In the genomic region with DNA sequence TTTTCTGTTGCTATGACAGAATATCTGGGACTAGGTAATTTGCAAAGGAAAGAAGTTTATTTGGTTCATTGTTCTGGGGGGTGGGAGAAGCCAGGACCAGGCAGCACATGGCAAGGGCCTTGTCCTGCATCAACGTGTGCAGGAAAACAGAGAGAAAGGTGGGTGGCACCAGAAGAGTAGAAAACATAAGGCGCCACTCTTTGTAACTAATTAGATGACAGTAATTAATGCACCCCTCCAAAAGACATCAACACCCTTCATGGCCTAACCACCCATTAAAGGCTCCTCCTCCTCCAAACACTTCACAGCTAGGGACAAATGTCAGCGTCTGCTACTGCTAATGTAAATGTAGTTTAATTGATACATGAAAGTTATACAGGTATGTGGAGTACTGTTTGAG, we compare ENCODE assay signal across 16 mouse cellular contexts. TPM values are rescaled to one million over a fixed set of nuclear protein-coding genes. Genes with fewer than 3 reads are reported as not detected.
"Had no signal": no experiment of that assay in that cellular context is flagged by ENCODE, and none has a peak within 500 bp of the region (broad histone marks: within the 10 kb centered on the region; RNA-seq: fewer than 3 reads in every experiment).

No protein-coding gene starts in this region.

- H3K9ac ChIP-seq: lung, embryonic 14.5 days; midbrain, embryonic 12.5 days; neural tube, embryonic 13.5 days; neural tube, embryonic 15.5 days had no signal

- H3K27ac ChIP-seq: midbrain, embryonic 10.5 days; midbrain, embryonic 12.5 days; neural tube, embryonic 13.5 days; neural tube, embryonic 15.5 days had no signal

- H3K27me3 ChIP-seq: neural tube, embryonic 13.5 days; neural tube, embryonic 15.5 days had no signal

- H3K4me3 ChIP-seq: midbrain, embryonic 12.5 days had no signal

- ATAC-seq: midbrain, embryonic 16.5 days had no signal

- DNase-seq: lung, adult 18-20 months; lung, embryonic 14.5 days; lung, postnatal 10 days; lung, postnatal 4 days; midbrain, embryonic 14.5 days; retina, postnatal 1 day; right cerebral cortex, adult 18-20 months; right cerebral cortex, postnatal 25 days; right cerebral cortex, postnatal 4 days; spleen, adult 18-20 months had no signal

- H3K9me3 ChIP-seq: midbrain, embryonic 10.5 days; midbrain, embryonic 12.5 days; neural tube, embryonic 13.5 days; neural tube, embryonic 15.5 days had no signal

- H3K36me3 ChIP-seq: midbrain, embryonic 10.5 days; midbrain, embryonic 12.5 days; neural tube, embryonic 13.5 days; neural tube, embryonic 15.5 days had no signal

RNA-seq across cellular contexts. Expression of a gene that starts 1.2 kb away (rescaled TPM):
- total RNA-seq: megakaryocyte-erythroid progenitor cell, adult 5-6 weeks had no signal
